Mouse (Mus musculus) thymus, adult 2 months (tissue): ENCODE data around the gene Nelfe.

Experiments
- CTCF ChIP-seq: fragments of 200-500 bp; IDR thresholded peaks from 2 replicates; pipeline ENCODE4 v1.5.1; 2012; ENCODE audit warnings: mild to moderate bottlenecking, control low read depth, low read length, moderate library complexity, borderline replicate concordance; ENCODE audit not compliant: control insufficient read depth, poor library complexity, insufficient read depth; ENCODE audit errors: extremely low read depth
- POLR2A ChIP-seq: fragments of 200-500 bp; IDR thresholded peaks from 2 replicates; pipeline ENCODE4 v1.6.1; 2012; ENCODE audit warnings: mild to moderate bottlenecking, low read length, control low read depth, moderate library complexity; ENCODE audit not compliant: control insufficient read depth, poor library complexity, insufficient read depth; ENCODE audit errors: extremely low read depth

GRCm38 (mm10) chr17:34898706-34899052, 48.5 kb downstream of the Nelfe start:
- TF ChIP-seq POLR2A (no peak), CTCF (no peak)
